Mouse (Mus musculus): ENCODE data around the gene Fam129b. TPM values are rescaled to one million over a fixed set of nuclear protein-coding genes. Genes with fewer than 3 reads are reported as not detected.

Fam129b gene
- total and polyA plus RNA-seq, 3 experiments: 0.26 to 0.55 (median 0.50) TPM

GRCm38 (mm10) chr2:32839261-32839660 lies 36.7 kb upstream of the Fam129b start:
- Histone ChIP-seq H3K36me3 (replicated peaks in 1 of 2; ENCODE audit: control insufficient read depth in 1 of 2, insufficient read depth in 1 of 2, low read length in 1 of 2) (peaks cover 0 to 7% of the 10 kb centered on the region in 2 experiments), H3K27ac (ENCODE audit: insufficient read depth, low read depth) (no peak overlapping the region), H3K9ac (ENCODE audit: insufficient read depth, low read depth) (no peak overlapping the region), H3K9me3 (replicated peaks; ENCODE audit: low read length) (no peaks in the 10 kb centered on the region), H3K4me2 (ENCODE audit: insufficient read depth, low read depth, poor library complexity, severe bottlenecking) (no peak overlapping the region), H3K4me3 (replicated peaks in 1 of 3; ENCODE audit: low read depth in 2 of 3, low read length in 2 of 3, poor library complexity in 1 of 3) (no peak overlapping the region), H3K79me2 (replicated peaks; ENCODE audit: control insufficient read depth, extremely low read depth, insufficient read depth, poor library complexity, severe bottlenecking) (no peaks in the 10 kb centered on the region), H3K4me1 (ENCODE audit: control insufficient read depth in 1 of 2, insufficient read depth in 2 of 2) (peaks cover 0 to 36% of the 10 kb centered on the region in 2 experiments; a peak in 2 of 4 replicates), H3K27me3 (replicated peaks) (no peaks in the 10 kb centered on the region)
- in situ Hi-C loops (cut with MboI; ENCODE audit: low pct_ligation_motif_present, low pct_unique_long_range_greater_than_20kb, low sequenced_read_pairs): no loop called here
- DNase-seq (ENCODE audit: extremely low read depth): no peak
- dilution Hi-C loops (cut with MboI; ENCODE audit: extremely low pct_ligation_motif_present, extremely low pct_unique_long_range_greater_than_20kb, low sequenced_read_pairs): no loop called here
- TF ChIP-seq ZNF384 (IDR thresholded peaks at IDR 0.05; ENCODE audit: low read depth, low read length) (no peak), MAX (IDR thresholded peaks at IDR 0.05; ENCODE audit: low read length) (no peak), POLR2AphosphoS2 (IDR thresholded peaks at IDR 0.05; ENCODE audit: low read depth, low read length) (no peak), KAT2A (IDR thresholded peaks at IDR 0.05; ENCODE audit: insufficient replicate concordance, low read length) (no peak), NELFE (IDR thresholded peaks at IDR 0.05; ENCODE audit: low read depth, low read length) (no peak), SMC3 (IDR thresholded peaks at IDR 0.05; ENCODE audit: low read depth, low read length) (no peak), NRF1 (IDR thresholded peaks at IDR 0.05; ENCODE audit: low read depth, low read length) (no peak), ZKSCAN1 (IDR thresholded peaks at IDR 0.05; ENCODE audit: borderline replicate concordance, low read depth, low read length) (no peak), UBTF (IDR thresholded peaks at IDR 0.05; ENCODE audit: low read depth, low read length) (no peak), CTCF (conservative IDR thresholded peaks at IDR 0.05 in 1 of 2, IDR thresholded peaks at IDR 0.05 in 1 of 2; ENCODE audit: low read depth in 2 of 2, low read length in 2 of 2) (no peak), MEF2A (IDR thresholded peaks at IDR 0.05; ENCODE audit: borderline replicate concordance, low read depth, low read length) (no peak), CHD1 (IDR thresholded peaks at IDR 0.05; ENCODE audit: low read depth, low read length) (no peak), ZC3H11A (IDR thresholded peaks at IDR 0.05; ENCODE audit: low read depth, low read length) (no peak), MXI1 (IDR thresholded peaks at IDR 0.05; ENCODE audit: low read depth, low read length) (no peak), HCFC1 (IDR thresholded peaks at IDR 0.05; ENCODE audit: low read depth, low read length) (no peak)

- Histone ChIP-seq H3K4me1 (ENCODE audit: control insufficient read depth in 1 of 2, insufficient read depth in 2 of 2) (peaks cover 0 to 36% of the 10 kb centered on the region in 2 experiments; a peak in 2 of 4 replicates), H3K9me3 (replicated peaks; ENCODE audit: low read length) (no peaks in the 10 kb centered on the region), H3K79me2 (replicated peaks; ENCODE audit: control insufficient read depth, extremely low read depth, insufficient read depth, poor library complexity, severe bottlenecking) (no peaks in the 10 kb centered on the region), H3K27ac (ENCODE audit: insufficient read depth, low read depth) (no peak overlapping the region), H3K27me3 (replicated peaks) (peaks cover 1% of the 10 kb centered on the region), H3K4me2 (ENCODE audit: insufficient read depth, low read depth, poor library complexity, severe bottlenecking) (no peak overlapping the region), H3K36me3 (replicated peaks in 1 of 2; ENCODE audit: control insufficient read depth in 1 of 2, insufficient read depth in 1 of 2, low read length in 1 of 2) (peaks cover 0 to 7% of the 10 kb centered on the region in 2 experiments), H3K9ac (ENCODE audit: insufficient read depth, low read depth) (no peak overlapping the region), H3K4me3 (replicated peaks in 1 of 3; ENCODE audit: low read depth in 2 of 3, low read length in 2 of 3, poor library complexity in 1 of 3) (no peak overlapping the region)
- TF ChIP-seq HCFC1 (IDR thresholded peaks at IDR 0.05; ENCODE audit: low read depth, low read length) (no peak), ZKSCAN1 (IDR thresholded peaks at IDR 0.05; ENCODE audit: borderline replicate concordance, low read depth, low read length) (no peak), MEF2A (IDR thresholded peaks at IDR 0.05; ENCODE audit: borderline replicate concordance, low read depth, low read length) (no peak), UBTF (IDR thresholded peaks at IDR 0.05; ENCODE audit: low read depth, low read length) (no peak), ZC3H11A (IDR thresholded peaks at IDR 0.05; ENCODE audit: low read depth, low read length) (no peak), POLR2A (IDR thresholded peaks at IDR 0.05; ENCODE audit: low read depth, low read length) (no peak), TCF12 (IDR thresholded peaks at IDR 0.05; ENCODE audit: low read depth, low read length) (no peak), E2F4 (IDR thresholded peaks at IDR 0.05; ENCODE audit: insufficient replicate concordance, low read depth, low read length) (no peak), IRF4 (IDR thresholded peaks at IDR 0.05; ENCODE audit: low read depth, low read length) (no peak), NELFE (IDR thresholded peaks at IDR 0.05; ENCODE audit: low read depth, low read length) (no peak), MXI1 (IDR thresholded peaks at IDR 0.05; ENCODE audit: low read depth, low read length) (no peak), ELF1 (IDR thresholded peaks at IDR 0.05; ENCODE audit: low read depth, low read length) (no peak), TBP (conservative IDR thresholded peaks at IDR 0.05; ENCODE audit: low read depth, low read length) (no peak), MYC (IDR thresholded peaks at IDR 0.05; ENCODE audit: low read depth, low read length) (no peak), JUND (conservative IDR thresholded peaks at IDR 0.05; ENCODE audit: low read depth, low read length) (no peak), MAZ (IDR thresholded peaks at IDR 0.05; ENCODE audit: low read depth, low read length) (no peak), SIN3A (IDR thresholded peaks at IDR 0.05; ENCODE audit: low read length) (no peak)
- no peak for DNase-seq (ENCODE audit: extremely low read depth)
- in situ Hi-C loops (cut with MboI; ENCODE audit: low pct_ligation_motif_present, low pct_unique_long_range_greater_than_20kb, low sequenced_read_pairs): no loop called here
- dilution Hi-C loops (cut with MboI; ENCODE audit: extremely low pct_ligation_motif_present, extremely low pct_unique_long_range_greater_than_20kb, low sequenced_read_pairs): no loop called here
Measured at GRCm38 (mm10) chr2:32841099-32841498, 34.8 kb upstream of the Fam129b start.
